Comparison of ENCODE assay signal across 23 mouse cellular contexts in the genomic region with DNA sequence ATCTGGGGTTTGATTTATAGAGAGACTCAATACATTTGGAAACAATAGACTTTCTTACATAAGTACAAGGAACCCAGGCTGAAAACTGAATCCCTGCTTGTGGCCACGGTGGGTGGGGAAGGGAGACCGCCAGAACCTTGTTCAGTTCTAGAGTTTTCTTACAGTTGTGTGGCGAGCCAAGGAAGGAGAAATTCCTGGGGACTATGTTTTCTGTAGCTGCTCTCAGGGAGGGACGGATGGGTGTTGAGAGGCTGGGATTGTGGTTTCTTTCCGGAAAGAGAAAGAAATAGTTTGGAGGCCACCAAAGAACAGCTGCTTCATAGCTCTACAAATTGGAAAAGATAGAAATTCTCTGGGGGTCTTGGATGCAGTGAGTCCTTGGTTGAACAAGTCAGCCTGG.
"Had no signal": no experiment of that assay in that cellular context is flagged by ENCODE, and none has a peak within 500 bp of the region (broad histone marks: within the 10 kb centered on the region; RNA-seq: fewer than 3 reads in every experiment).

No protein-coding gene starts in this region.

- H3K27ac ChIP-seq: gastrocnemius, adult 2 months; heart, embryonic 10.5 days; hindbrain, embryonic 10.5 days; hindbrain, embryonic 13.5 days; hindbrain, embryonic 15.5 days; hindbrain, postnatal 0 days; limb, embryonic 12.5 days; liver, embryonic 13.5 days; liver, embryonic 15.5 days had no signal

- H3K4me3 ChIP-seq: gastrocnemius, adult 2 months; heart, embryonic 10.5 days; heart, embryonic 12.5 days; hindbrain, embryonic 10.5 days; hindbrain, embryonic 13.5 days; hindbrain, embryonic 15.5 days; limb, embryonic 12.5 days; liver, embryonic 13.5 days; liver, embryonic 15.5 days had no signal

- H3K4me2 ChIP-seq: heart, embryonic 12.5 days; hindbrain, embryonic 13.5 days; hindbrain, embryonic 15.5 days; limb, embryonic 12.5 days; liver, embryonic 11.5 days; liver, embryonic 13.5 days; liver, embryonic 15.5 days had no signal

- H3K4me1 ChIP-seq: heart, embryonic 10.5 days; heart, embryonic 12.5 days; hindbrain, embryonic 10.5 days; liver, embryonic 13.5 days; liver, embryonic 15.5 days had no signal

- H3K9ac ChIP-seq: heart, embryonic 12.5 days; hindbrain, embryonic 13.5 days; hindbrain, embryonic 15.5 days; limb, embryonic 12.5 days; liver, embryonic 13.5 days; liver, embryonic 15.5 days had no signal

- H3K27me3 ChIP-seq: heart, embryonic 12.5 days; hindbrain, embryonic 13.5 days; hindbrain, embryonic 15.5 days; limb, embryonic 12.5 days; liver, embryonic 13.5 days; liver, embryonic 15.5 days had no signal

- DNase-seq: gastrocnemius, adult 2 months; gastrocnemius, postnatal 10 days; gastrocnemius, postnatal 25 days; heart, adult 18-20 months; heart, postnatal 4 days; kidney, adult 11 months; kidney, adult 2 months; kidney, postnatal 14 days; kidney, postnatal 36 days; layer of hippocampus, adult 9-11 months; layer of hippocampus, postnatal 36 days; left cerebral cortex, postnatal 4 days; liver; liver, embryonic 13.5 days had no signal

- H3K36me3 ChIP-seq: heart, embryonic 10.5 days; heart, embryonic 12.5 days; hindbrain, embryonic 10.5 days; hindbrain, embryonic 13.5 days; hindbrain, embryonic 15.5 days; limb, embryonic 12.5 days; liver, embryonic 13.5 days; liver, embryonic 15.5 days had no signal

- H3K9me3 ChIP-seq: hindbrain, embryonic 13.5 days; hindbrain, embryonic 15.5 days; liver, embryonic 13.5 days; liver, embryonic 15.5 days had no signal

- ATAC-seq: hindbrain, postnatal 0 days had no signal
